Mouse (Mus musculus) cerebellum, adult (tissue): ENCODE measurements around the gene Prss40.
"Not testable (repeated sequence)": the region's sequence is repeated elsewhere in the genome, so short reads cannot be mapped to it uniquely, and the experiment has no call there.

Experiments
- ATAC-seq: cut with Nextera tagmentation; 2 replicates; pipeline ENCODE4 v1.9.2; 2017; ENCODE audit warnings: mild to moderate bottlenecking, moderate library complexity, mixed read lengths; ENCODE audit not compliant: insufficient number of reproducible peaks, low FRiP score, low TSS enrichment

Gene Prss40

GRCm38 (mm10) chr1:34536291-34536766 is 24.4 kb downstream of the Prss40 start:
- ATAC-seq, result no peak

- ATAC-seq, result not testable (repeated sequence)
These were observed 25.6 kb downstream of the Prss40 start, which contains the start of gene Cfc1 for GRCm38 (mm10) chr1:34535043-34535698. Gene Cfc1 (plus strand): TSS chr1:34535648.

GRCm38 (mm10) chr1:34534574-34534973 is 26.2 kb downstream of the Prss40 start:
- not testable (repeated sequence) for ATAC-seq

GRCm38 (mm10) chr1:34523647-34524046 is 37.1 kb downstream of the Prss40 start:
- ATAC-seq, result no peak

DNA sequence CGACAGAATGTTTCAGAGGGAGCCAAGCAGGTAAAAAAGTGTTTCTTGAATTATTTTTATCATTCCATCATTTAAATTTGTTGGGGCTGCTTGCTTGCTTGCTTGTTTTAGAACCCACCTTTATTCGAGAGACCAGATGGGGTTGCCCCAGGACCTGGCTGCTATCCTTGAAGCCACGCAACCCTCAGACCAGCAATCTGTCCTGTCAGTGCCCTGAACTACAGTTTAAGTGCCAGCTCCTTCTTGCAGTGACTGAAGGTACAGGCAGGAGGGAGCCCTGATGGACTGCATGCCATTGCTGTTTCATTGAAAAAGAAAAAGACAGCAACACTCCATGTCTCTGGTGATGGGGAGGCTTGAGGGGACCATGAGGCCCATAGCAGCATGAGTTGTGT is 37.9 kb downstream of the Prss40 start:
- peak; percentile 95 for ATAC-seq

DNA sequence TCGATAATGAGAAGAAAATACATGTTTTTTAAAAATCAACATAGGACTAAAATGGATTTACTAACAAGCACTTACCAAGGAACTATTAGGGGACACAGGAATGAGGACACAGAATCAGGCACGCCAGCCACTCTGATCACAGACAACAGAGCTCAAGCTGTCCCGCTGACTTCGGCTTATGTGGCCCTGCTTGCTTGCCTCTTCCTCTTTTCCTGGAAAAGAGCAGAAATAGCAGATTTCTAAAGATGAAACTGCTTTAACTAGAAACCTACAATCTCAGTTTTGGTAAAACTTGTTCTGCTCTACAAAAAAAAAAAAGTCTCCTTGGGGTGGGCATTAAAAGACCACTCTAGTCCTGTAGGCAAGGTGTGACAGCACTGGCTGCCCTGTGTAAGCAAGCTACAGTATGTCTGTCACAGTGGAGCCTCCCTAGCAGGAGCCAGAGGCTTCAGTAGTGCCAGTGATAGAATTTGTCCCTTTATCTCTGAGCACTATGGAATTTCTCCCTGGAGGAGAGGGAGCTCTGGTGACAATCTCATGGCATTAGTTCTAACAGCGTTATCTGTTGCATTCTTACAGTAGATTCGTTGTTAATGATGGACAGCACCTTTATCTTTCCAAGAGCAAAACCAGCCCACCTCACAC is 38.4 kb downstream of the Prss40 start:
- ATAC-seq, result peak; percentile 69

DNA sequence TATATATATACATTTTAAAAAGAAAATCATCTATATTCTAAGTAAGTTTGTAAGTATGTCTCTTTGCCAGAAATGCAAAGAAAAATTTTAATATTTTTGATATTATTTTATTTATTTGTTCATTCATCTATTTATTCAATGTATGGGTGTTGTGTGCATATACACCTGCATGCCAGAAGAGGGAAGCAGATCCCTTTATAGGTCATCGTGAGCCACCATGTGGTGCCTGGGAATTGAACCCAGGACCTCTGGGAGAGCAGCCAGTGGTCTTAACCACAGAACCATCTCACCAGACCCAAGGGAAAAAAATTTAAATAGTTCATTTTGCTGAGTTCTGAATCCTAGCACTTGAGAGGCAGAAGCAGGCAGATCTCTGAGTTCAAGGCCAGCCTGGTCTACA is 42.5 kb downstream of the Prss40 start:
- ATAC-seq, result no peak

DNA sequence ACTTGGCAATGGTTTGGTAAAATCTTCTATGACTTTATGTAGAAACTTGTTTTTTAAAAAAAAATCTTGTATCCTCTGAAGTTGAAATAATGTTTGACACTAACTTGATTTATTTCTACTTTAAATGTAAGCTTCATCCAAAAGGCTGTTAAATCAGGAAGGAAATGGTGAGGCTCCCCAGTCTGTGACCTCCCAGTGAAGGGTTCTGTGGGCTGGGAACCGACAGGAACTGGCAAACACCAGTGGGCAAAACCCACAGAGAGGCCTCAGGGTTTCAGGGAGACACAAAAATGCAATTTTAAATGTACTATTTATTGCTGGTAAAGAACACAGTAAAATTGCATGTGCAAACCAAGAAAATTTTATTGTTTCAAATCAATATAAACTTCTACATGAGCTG is 42.9 kb downstream of the Prss40 start:
- ATAC-seq, result not testable (repeated sequence)

DNA sequence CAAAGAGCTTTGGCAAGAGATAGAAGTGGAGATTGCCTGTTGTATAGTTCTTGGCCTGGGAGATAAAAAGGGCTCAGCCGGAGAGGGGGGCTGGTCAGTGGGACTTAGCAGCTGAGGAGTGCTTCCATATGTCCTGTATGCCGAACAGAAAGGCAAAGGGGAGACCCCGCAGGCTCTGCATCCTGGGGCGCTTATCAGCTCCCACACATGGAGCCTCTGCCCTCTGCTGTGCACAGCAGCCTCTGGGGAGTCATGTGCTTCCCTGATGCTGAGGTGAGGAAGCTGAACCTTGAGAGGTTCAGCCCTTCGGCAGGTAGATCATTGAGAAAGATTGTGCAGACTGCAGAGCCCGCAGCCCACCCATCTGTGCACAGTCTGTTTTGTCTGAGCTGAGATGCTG is 43.4 kb downstream of the Prss40 start:
- ATAC-seq, result not testable (repeated sequence)

- ATAC-seq, result no peak
These were observed 44.1 kb downstream of the Prss40 start for GRCm38 (mm10) chr1:34516595-34516994.

GRCm38 (mm10) chr1:34513068-34513467 is 47.7 kb downstream of the Prss40 start:
- no peak for ATAC-seq

DNA sequence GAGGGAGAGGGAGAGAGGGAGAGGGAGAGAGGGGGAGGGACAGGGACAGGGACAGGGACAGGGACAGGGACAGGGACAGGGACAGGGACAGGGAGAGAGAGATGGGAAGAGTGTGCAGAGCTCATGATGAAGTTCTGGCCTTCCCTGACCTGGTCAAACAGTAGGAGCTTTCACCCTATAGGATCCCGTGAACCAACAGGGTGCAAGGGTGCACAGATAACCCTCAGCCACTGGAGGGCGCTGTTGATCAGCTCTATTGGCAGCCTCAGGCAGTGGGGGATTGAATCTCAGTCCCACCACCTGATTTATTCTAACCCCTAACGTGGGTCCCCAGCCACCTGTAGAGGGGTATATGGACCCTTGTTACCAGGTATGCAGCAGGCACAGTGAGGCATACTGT is 49.7 kb downstream of the Prss40 start:
- ATAC-seq, result peak; percentile 79; the same call in 1 of the 2 replicates

GRCm38 (mm10) chr1:34510575-34510981 is 50.2 kb downstream of the Prss40 start:
- ATAC-seq, result no peak

GRCm38 (mm10) chr1:34507986-34508385 is 52.8 kb downstream of the Prss40 start:
- ATAC-seq, result no peak

DNA sequence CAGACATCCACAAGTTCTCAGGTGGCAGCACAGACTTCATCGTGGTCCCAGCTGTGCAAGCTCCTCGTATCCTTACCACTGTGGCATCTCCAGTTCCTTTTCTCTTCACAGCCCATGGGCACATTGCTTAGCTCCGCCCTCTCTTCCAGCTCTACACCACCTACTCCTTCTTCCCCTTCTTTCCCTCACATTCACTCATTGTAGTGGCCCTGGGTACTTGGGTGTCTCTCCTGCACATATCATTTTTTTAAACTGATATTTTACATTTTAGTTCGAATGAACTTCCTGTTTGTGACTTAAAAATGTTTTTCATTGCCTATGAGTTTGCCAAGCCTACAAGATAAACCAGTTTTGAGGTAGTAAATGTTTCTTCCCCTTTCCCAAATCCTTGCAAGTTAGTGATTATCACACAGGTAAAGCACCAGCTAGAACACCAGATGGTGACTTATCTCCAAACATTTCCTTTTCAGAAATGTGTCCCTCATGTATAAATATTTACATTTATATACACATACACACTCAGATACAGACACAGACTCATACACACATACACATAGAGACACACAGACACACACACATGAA is 54.7 kb downstream of the Prss40 start:
- no peak for ATAC-seq

DNA sequence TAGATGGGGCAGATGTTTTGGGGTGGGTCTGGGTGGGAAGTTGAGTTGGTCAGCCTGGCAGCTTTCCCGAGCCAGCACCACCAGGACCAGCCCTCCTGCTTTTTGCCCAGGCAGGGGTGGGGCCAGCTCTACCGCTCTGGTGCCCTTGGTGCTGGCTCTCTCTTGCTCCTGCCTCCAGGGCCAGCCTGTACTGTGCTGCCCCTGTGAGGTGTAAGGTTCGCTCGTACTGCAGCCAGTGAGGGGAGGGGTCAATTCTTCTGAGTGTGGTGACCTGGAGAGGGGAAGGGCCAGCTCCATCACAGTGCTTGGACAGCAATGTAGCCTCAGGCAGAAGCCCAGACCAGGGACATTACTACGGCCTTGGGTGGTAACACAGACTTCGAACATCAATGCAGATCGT is 55.4 kb downstream of the Prss40 start:
- ATAC-seq, result no peak

DNA sequence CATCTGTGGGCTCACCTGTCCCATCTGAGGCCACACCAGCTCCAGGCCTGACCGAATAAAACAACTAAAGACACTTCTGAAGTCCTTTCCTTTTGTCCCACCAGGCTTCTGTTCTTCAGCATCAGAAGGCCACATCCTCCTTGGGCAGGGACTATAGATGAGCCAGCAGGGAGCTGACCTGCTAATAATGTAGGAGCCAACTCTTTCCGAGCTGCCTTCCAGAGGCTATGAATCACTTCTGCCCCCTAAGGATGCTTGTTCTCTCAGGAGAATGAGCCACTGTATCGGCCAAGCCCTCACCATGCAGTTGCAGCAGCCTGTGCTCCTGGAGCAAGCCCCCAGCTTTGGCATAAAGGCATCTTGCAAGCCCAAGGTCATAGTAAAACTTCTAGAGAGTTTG is 57.8 kb downstream of the Prss40 start:
- no peak for ATAC-seq
